Mouse (Mus musculus) embryo, embryonic 11.5 days (tissue): ENCODE data around the gene Nfat5.

Experiments used
- DNase-seq: peaks from one replicate; pipeline ENCODE4 v3.0.0-alpha.2; 2012; ENCODE audit warnings: low read depth, low spot score

Nfat5 gene

DNA sequence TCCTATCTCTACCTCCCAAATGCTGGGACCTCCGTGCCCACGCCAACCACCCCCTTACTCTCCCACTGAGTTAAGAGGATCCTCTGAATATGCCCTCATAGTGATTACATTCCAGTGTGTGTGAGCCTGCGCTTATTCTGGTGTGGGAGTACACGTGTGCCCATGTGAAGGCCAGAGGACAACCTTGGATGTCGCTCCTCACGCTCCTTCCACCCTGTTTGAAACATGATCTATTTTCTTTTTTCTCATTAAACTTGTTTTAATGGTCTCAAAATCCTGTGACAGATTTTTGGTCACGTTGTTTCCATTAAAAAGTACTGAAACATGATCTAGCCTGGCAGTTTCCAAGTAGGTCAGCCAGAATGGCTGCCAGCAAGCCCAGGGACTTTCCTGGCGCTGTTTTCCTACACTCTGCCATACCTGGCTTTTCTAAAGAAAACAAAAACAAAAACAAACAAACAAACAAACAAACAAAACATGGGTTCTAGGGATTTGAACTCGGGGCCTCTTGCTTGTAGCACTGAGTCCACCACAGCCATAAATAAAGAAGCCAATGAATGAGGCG, 102.9 kb downstream of the Nfat5 start:
- no peak for DNase-seq

DNA sequence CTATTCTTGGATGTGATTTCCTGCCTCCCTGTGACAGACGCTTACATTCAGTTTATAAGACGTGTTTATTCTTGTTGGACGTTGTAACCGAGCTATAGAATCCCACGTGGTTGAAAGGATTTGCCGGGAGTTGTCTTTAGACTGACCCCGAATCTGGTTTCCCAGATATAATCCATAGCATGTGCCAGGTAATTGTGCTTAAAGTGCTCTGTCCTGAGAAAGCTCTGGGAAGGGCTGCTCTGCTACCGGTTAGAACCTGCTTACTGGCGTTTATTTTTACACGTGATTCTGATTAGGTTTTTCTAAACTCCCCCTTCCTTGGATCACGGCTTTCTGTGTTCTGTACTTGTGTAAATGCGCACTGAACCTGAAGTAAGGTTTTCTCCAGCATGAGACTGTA, 104.4 kb downstream of the Nfat5 start:
- DNase-seq: no peak

DNA sequence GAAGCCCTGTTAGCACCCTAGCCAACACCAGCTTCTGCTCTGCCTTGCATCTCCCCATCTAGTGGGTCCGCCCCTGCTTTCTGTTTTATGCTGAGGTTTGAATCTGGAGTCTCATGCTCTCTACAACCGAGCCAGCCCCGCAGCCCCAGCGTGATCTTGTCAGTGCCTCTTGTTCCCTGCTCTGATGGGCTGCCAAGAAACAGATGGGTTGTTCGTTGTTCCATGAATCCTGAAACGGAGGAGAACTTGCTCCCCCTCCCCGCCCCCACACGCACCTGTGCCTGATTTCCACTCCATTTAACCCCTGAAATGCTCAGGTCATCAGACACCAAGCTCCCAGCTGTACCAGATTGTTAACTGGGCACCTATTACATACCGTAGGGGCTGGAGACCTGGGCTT, 106.2 kb downstream of the Nfat5 start:
- DNase-seq: no peak

DNA sequence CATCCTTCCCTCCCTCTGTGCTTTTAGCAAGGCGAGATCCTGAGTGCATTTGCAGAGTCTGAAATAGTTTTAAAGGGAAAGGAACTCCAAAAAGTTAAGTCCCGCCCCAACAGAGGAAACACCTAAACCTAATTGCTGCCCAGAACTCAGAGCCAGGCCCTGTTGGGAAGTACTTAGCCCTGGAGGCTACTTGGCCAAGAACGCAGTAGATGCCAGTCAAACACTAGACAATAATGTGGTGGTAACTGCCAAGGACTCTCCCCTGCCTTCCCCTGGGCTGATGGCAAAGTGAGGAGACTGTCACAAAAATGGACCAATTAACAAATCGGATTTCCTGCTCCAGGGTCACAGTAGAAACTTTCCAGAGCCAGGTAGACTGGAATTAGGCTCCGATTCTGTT, 108.6 kb downstream of the Nfat5 start:
- no peak for DNase-seq

DNA sequence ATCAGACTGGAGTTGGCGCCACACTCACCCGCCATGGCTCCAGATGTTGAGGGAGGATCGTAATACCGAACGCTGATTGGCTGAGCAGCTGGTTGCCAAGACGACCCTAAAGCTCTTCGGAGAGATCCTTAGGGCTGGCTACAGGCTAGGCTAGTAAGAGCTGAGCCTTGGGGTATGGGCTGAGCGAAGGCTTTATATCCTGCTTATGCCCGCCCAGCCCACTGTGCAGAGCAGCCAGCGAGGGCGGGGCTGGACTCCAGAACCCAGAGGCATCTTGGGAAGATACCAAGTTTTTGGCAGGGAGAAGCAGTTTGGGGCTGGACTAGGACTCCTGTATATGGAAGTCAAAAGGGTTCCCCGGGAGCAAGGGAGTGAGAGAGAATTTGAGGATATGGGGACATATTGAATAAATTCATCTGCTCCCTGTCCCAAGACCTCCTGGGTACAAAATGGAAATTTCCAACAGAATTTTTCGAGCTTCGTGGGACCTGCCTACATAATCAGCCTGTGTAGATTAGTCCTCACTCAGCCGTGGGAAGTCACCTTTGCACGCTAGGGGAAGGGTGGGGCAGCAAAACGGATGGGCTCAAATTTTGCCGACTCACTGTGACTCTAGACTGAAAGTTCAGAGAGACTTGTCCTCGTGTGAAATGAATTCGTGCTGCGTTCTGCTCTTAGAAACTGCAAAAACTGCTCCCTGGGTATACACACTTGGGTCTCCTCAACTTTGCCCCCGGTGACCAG, 109.9 kb downstream of the Nfat5 start, which contains the start of gene Nqo1:
Gene Nqo1 (minus strand): TSS at position 169 of the 744 bp plus-strand sequence.
- peak; percentile 77 for DNase-seq

DNA sequence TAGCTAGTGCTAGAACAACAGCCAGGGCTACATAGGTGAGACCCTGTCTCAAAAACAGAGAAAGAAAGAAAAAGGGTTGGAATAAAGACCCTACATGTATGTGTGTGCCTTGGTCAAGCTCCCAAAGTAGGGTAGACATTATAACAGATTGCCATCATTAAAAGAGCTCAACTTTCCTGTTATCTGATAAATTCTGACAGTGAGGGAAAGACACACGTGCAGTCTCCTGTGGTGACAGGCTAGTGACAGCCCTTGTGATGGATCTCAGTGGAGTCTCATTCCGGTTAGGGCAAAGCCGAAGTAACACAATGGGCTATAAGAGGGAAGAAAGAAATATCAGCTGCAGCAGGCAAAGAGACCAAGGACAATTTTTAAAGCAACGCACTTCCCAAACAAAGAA, 110.8 kb downstream of the Nfat5 start:
- no peak for DNase-seq

DNA sequence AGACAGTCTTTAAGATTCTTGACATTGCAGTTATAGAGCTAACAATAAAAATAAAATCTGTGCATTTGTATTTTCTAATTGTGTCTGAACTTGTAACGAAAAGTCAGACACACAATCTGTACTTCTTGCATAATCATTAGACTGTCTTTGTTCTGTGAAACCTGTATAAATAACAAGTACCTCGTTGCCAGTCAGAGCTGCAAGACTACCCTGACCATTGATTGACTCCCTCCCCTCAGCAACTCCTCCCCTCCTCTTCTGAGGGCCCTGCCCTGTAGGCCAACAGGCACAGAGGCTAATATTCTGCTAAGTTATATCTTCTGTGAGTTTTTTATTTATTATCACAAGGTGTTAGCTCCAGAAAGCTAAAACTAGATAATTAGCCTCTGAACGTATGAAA, 112.7 kb downstream of the Nfat5 start:
- DNase-seq: no peak

DNA sequence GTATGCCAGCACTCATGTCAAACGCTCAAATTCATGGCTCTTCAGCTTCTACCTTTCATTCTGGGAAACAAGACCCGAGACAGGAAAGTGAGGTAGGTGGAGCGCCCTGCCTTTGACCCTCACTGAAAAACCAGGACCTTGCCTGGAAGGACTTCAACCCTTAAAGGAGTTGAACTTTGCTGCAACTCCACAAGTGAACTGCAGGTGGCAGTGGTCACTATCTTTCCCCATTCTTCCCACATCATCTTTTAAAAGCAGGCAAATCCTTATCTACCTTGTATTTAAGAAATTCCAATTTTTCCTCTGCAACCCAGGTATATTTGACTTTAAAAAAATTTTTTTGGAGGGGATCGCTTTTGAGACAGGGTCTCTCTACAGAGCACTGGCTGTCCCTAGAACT, 118.1 kb downstream of the Nfat5 start:
- no peak for DNase-seq

DNA sequence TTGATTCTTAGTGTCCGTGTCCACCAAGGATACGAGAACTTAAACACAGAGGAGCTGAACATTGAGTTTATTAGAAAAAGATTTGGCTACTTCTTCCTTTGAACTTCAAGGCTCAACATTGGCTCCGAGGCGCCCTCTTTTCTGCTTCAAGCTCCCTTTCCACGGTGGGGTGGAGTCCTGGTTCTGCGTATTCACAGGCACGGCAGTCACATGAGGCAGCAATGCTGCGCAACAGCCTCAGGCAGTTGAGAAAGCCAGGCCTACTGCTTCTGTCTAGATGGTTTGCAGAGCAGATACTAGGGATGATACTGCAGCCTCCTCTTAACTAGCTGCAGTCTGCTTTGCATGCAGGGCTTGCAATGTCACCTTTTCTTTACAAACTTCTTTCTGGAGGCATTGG, 119.3 kb downstream of the Nfat5 start:
- no peak for DNase-seq

DNA sequence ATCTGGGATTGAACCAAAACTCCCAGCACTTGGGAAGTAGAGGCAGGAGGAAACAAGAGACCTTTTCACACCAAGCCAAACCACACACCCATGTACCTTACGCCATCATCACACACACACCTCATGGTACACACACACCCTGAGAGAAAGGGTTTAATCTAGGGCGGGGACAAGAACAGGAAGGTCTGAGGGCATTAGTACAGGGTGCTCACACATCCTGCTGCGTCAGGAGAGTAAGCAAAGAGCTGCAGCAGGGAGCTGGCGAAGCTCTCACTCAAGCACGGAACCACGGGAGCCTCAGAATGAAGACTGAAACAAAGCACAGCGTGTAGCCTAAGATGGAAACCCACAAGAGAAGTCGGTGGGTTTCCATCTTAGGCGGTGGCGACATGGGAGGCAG, 120.6 kb downstream of the Nfat5 start:
- no peak for DNase-seq

DNA sequence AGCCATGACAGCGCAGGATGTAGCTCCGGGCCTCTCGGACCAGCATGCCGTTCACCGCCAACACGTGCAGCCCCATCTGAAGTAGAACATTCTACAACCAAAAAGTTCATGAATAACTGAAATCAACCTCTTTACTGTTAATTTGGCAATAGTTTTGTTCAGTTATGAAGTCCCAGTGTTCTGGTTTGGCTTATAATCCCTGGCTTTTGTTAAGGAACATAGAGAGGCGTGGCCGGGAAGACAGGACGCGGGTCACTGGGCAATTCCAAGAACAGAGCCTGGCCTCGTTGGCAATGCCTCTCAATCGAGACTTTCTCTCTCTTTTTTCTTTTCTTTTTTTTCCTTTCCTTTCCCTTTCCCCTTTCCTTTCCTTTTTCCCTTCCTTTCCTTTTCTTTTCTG, 123.7 kb downstream of the Nfat5 start:
- DNase-seq: no peak

DNA sequence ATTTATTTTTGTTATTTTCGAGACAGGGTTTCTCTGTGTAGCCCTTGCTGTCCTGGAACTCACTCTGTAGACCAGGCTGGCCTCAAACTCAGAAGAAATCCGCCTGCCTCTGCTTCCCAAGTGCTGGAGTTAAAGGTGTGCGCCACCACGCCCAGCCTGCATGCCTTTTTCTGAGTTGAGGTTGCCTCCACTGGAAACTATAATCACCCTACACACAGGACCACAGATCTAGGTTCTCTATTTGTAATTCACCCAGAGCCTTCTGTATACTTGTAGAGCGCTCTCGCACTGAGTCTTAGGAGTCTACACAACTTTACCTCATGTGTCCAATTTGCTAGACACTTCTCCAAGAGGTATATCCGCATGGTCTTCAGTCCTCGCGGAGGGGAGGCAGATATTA, 130.9 kb downstream of the Nfat5 start:
- no peak for DNase-seq

DNA sequence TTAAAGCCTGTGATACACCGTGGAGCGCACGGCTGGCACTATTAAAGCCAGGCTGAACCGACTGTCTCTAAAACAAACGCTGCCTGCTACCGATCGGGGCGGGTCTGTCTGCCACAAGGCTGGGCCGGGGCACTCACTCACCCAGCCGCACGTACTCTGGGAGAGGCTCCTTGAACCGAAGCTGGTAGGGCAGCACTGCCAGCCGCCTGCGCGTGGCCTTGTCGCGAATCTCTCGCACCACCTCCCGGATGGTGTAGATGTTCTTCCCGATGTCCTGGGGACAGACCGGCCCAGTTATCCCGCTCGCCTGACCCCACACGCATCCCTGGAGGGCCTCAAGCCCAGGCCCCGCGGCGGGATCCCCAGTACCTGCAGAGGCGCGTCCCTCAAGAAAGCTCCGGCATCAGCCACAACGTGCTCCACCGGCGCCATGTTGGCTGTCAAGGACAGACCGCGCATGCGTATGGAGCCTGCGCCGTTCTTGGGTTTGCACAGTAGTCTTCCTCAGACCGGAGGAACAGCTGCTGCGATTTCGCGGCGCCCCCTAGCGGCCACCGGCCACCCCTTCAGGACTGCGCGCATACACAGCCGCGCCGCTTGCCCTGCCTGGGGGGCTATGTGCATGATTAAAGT, 131.4 kb downstream of the Nfat5 start, which contains the start of gene Nob1:
Gene Nob1 (minus strand): TSS at position 455 of the 633 bp plus-strand sequence.
- DNase-seq: peak; percentile 97

DNA sequence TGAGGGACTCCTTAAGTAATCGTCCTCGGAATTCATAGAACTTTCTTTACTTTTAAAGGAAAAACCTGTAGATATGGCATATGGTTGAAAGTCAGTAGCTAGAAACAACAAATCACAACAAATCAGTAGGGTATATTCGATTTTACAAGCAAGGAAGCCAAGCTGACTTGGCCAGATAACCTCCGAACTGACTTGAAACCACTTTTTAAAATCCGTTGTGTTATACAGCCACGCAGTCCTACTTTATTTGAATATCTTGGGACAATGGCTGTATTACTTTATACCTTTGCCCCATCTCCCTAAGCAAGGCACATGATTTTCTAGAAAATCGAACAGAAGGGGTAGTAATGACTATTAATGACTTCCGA, 131.9 kb downstream of the Nfat5 start:
- DNase-seq: no peak
